Mouse (Mus musculus): ENCODE results near the gene Gm20388. TPM values are rescaled to one million over a fixed set of nuclear protein-coding genes. Genes with fewer than 3 reads are reported as not detected.

Gm20388 gene
- total RNA-seq, 2 experiments from 2014 or later, result 2.2 to 7.6 TPM

DNA sequence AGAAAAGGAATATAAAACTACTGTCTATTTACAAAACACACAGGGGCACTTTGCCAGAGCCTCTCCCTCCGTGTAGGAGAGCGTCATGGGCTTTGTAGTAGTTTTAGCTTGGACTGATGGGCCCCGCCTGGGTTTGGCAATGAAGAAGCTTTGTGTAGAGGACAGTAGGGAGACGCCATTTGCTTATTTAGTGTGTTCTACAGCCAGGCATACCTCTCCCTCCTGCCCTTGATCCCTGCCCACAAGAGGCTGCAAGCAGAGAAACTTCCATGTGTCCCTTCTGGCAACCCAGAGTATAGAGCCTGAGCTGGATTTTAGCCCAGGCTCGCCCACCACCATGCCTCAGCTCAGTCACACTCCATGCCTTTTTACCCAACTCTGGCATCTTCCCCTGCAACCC, 4271.1 kb downstream of the Gm20388 start:
- no peak overlapping the region for H3K27ac ChIP-seq
- H3K4me3 ChIP-seq, result no peak overlapping the region
- no peak for TF ChIP-seq CTCF (conservative IDR thresholded peaks at IDR 0.05)
- DNase-seq (ENCODE audit: low spot score in 2 of 2), result no peak

GRCm38 (mm10) chr8:124182224-124182623, 4271.6 kb downstream of the Gm20388 start:
- Histone ChIP-seq H3K27ac (peak overlapping the region; percentile 52; the same call in 1 of the 2 replicates), H3K4me3 (no peak overlapping the region)
- TF ChIP-seq CTCF (conservative IDR thresholded peaks at IDR 0.05), result 0 out of 2 replicates have a peak, but pooled peaks have one; percentile 9
- no peak for DNase-seq (ENCODE audit: low spot score in 2 of 2)

GRCm38 (mm10) chr8:124184078-124184477, 4273.4 kb downstream of the Gm20388 start:
- Histone ChIP-seq H3K27ac (no peak overlapping the region), H3K4me3 (no peak overlapping the region)
- no peak for TF ChIP-seq CTCF (conservative IDR thresholded peaks at IDR 0.05)
- peak in 1 of 2 experiments; percentile 56 for DNase-seq (ENCODE audit: low spot score in 2 of 2)

- H3K27ac ChIP-seq, result no peak overlapping the region
- TF ChIP-seq CTCF (conservative IDR thresholded peaks at IDR 0.05), result peak; percentile 19; the same call in 1 of the 2 replicates
- DNase-seq (ENCODE audit: low spot score in 2 of 2), result no peak
Observed at GRCm38 (mm10) chr8:124184507-124184906, 4273.9 kb downstream of the Gm20388 start.

DNA sequence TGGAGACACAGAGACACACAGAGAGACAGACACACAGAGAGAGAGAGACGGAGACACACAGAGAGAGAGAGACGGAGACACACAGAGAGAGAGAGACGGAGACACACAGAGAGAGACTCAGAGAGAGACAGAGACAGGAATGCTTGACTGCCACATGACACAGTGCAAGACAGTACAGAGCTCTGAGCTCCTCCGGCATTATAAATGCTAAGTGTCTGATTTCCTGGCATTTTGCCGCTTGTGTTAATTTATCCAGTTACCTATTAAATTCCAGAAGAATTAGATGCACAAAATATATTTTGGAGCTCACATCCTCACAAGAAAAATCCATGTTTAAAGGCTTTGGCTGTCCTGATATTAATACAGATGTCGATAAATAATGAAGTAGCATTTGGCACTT, 4274.4 kb downstream of the Gm20388 start:
- H3K4me3 ChIP-seq, result no peak overlapping the region
- no peak overlapping the region for H3K27ac ChIP-seq
- DNase-seq (ENCODE audit: low spot score in 2 of 2), result no peak
- no peak for TF ChIP-seq CTCF (conservative IDR thresholded peaks at IDR 0.05)

More at GRCm38 (mm10) chr8:124184507-124184906, 4273.9 kb downstream of the Gm20388 start:
- no peak overlapping the region for H3K4me3 ChIP-seq

DNA sequence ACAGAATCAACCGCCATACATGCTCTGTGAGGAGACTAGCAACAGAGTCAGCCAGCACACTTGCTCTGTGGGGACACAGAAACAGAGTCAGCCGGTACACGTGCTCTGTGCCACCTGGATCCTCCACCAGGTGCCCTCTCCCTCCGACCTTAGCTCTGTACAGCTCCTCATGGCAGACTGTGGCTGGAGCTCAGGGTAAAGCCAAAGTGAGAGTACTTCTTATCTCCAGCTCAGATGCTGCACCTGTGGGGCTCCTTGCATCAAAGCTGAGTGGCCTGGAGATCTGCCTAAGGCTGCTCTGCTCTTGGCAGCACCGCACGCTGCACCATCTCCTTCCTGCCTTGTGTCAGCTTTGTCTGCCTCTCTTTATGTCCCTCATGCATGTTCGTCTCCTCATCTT, 4279.7 kb downstream of the Gm20388 start:
- no peak overlapping the region for H3K27ac ChIP-seq
- no peak for DNase-seq (ENCODE audit: low spot score in 2 of 2)
- H3K4me3 ChIP-seq, result no peak overlapping the region
- no peak for TF ChIP-seq CTCF (conservative IDR thresholded peaks at IDR 0.05)

DNA sequence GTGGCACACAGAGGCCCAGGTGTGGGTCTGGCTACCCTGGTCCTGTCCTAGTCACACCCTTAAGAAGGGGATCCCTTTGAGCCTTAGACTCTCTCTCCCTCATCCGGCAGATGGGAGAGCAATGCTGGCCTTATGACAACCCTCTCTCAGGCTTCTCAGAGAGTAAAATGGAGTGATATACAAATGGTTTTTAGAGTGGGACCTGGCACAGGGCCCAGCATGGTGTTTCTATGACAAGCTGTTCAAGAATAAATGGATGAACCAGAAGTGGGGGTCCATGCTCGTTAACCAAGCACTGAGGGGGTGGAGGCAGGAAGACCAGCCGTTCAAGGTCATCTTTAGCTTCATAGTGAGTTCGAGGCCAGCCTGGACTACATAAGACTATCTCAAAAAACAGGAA, 4281.6 kb downstream of the Gm20388 start:
- no peak overlapping the region for H3K4me3 ChIP-seq
- DNase-seq (ENCODE audit: low spot score in 2 of 2), result no peak
- TF ChIP-seq CTCF (conservative IDR thresholded peaks at IDR 0.05), result no peak
- no peak overlapping the region for H3K27ac ChIP-seq

- Histone ChIP-seq H3K27ac (peak overlapping the region; percentile 65; the same call in 1 of the 2 replicates), H3K4me3 (no peak overlapping the region)
- peak; percentile 50 to 52 for DNase-seq (ENCODE audit: low spot score in 2 of 2)
- TF ChIP-seq CTCF (conservative IDR thresholded peaks at IDR 0.05), result no peak
Observed at GRCm38 (mm10) chr8:124192976-124193375, 4282.3 kb downstream of the Gm20388 start.

DNA sequence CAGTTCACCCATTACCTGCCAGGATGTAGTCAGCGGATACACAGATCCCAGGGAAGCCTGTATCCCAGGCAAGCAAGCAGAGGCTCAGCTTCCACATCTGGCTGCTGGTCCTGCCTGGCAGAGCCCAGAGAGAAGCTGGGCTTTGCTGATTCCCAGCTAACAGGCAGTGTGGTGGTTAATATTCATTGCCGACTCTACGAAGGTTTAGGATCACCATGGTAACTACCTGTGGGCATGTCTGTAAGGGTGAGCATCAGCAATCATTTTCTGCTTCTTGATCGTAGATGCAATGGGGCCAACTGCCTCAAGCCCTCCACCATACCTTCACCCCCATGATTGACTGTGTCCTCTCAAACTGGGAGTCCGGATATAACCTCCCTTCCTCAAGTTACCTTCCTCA, 4283.4 kb downstream of the Gm20388 start:
- no peak overlapping the region for H3K27ac ChIP-seq
- no peak for TF ChIP-seq CTCF (conservative IDR thresholded peaks at IDR 0.05)
- no peak for DNase-seq (ENCODE audit: low spot score in 2 of 2)
- no peak overlapping the region for H3K4me3 ChIP-seq

DNA sequence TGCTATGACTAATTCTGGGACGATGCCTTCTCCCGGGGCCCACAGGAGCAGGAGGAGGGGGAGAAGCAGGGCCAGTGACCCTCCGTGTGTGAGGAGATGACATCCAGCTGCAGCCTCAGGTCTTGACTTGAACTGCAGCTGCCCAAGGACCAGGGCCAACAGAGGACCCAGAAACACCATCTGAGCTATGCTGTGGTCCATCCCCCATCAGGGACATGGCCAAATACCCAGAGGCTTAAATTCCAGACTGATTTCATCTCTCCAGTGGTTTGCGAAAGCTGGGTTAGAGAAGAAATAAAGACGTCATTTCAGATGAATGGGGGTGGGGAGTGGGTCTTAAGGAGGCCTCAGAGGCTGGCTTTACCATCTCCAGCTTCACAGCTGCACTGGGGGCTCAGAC, 4285.6 kb downstream of the Gm20388 start:
- H3K4me3 ChIP-seq, result no peak overlapping the region
- no peak for DNase-seq (ENCODE audit: low spot score in 2 of 2)
- no peak for TF ChIP-seq CTCF (conservative IDR thresholded peaks at IDR 0.05)

GRCm38 (mm10) chr8:124196797-124197196, 4286.2 kb downstream of the Gm20388 start:
- DNase-seq (ENCODE audit: low spot score in 2 of 2), result peak; percentile 26 to 34
- Histone ChIP-seq H3K4me3 (no peak overlapping the region), H3K27ac (peak overlapping the region; percentile 11; the same call in 1 of the 2 replicates)
- no peak for TF ChIP-seq CTCF (conservative IDR thresholded peaks at IDR 0.05)

More for the DNA sequence above, 4285.6 kb downstream of the Gm20388 start:
- no peak overlapping the region; the same call in 1 of the 2 replicates for H3K27ac ChIP-seq

GRCm38 (mm10) chr8:124198230-124198629, 4287.6 kb downstream of the Gm20388 start:
- DNase-seq (ENCODE audit: low spot score in 2 of 2), result no peak
- TF ChIP-seq CTCF (conservative IDR thresholded peaks at IDR 0.05), result no peak
- Histone ChIP-seq H3K4me3 (no peak overlapping the region), H3K27ac (no peak overlapping the region)

DNA sequence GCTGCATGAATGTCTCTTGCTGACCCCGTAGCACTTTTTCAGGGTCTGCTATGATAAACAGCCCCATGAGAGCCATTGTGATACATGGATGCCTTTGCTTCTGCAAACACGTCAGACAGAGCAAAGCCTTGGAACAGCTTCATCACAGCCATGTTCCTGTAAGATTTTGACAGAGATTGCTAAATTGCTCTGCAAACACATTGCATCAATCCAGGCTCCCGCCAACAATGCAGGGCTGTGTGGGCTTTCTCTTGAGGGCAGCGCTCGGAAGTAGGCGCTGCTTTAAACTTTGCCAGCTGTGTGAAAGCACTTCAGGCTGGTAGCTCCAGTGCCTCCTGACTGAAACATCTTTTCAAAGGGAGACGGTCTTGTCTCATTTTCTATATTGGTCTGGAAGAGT, 4289.8 kb downstream of the Gm20388 start:
- DNase-seq (ENCODE audit: low spot score in 2 of 2), result no peak
- Histone ChIP-seq H3K27ac (no peak overlapping the region), H3K4me3 (no peak overlapping the region)
- no peak for TF ChIP-seq CTCF (conservative IDR thresholded peaks at IDR 0.05)

DNA sequence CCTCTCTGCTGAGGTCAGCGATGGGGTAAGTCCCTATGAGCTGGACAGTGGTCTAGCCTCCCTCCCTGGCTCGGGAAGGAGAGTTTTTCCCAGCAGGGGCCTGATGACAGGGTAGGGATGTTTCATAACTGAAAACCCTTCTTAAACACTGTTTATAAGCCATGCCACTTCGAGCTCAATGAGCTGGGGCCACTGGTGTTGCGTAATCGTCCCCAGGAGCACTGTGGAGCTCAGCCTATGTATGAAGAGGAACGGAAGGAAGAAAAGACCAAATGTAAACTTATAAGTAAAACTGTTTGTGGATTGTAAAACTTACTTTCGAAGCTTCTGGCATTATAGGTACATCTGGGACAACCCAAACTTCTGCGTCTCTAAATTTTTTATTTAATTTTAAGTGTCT, 4291.1 kb downstream of the Gm20388 start:
- no peak for DNase-seq (ENCODE audit: low spot score in 2 of 2)
- Histone ChIP-seq H3K27ac (no peak overlapping the region), H3K4me3 (no peak overlapping the region)
- no peak for TF ChIP-seq CTCF (conservative IDR thresholded peaks at IDR 0.05)
